Mouse (Mus musculus): ENCODE data around the gene Olfr738. TPM values are rescaled to one million over a fixed set of nuclear protein-coding genes. Genes with fewer than 3 reads are reported as not detected.

Olfr738 gene
- not detected for total RNA-seq (2021)

DNA sequence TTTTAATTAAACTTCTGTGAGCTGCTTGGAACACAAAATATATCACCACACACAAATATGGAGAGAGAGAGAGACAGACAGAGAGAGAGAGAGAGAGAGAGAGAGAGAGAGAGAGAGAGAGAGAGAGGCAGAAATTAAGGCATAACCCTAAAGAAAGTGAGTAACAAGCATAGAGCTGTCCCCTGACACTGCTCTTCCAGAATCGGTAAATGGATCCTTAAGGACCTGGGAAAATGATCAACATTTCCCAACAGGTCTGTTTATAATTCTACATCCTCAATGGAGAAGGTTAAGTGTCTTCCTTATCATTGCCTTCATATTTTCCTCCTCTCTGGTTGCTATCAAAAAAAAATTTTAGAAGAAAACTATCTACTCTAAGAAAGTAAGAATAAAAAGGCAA lies at the start of gene Olfr738:
TSS of gene Olfr738 (plus strand) at position 301 of the 400 bp plus-strand sequence.
- intact Hi-C loops (cut with DNase I), result no loop called here

DNA sequence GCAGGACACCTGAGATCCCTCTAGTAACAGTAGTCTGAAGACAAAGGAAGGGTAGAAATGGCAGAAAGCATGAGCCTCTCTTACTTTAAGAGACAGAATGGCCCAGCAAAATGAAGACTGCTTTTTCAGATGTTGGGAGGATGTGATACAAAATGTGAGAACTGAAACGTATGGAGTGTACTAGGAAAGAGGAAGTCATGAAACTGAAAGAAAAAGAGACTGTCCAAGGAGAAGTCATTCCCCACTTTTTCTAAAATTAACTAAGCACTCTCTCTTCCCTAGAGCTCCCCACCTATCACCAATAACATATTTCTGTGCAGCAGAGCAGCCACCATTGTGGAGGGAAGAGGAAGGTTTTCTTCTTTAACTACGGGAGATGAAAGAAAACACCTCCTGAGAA lies 49.8 kb upstream of the Olfr738 start, which contains the start of gene Tlr11:
TSS of gene Tlr11 (plus strand) at position 322 of the 400 bp plus-strand sequence.
- intact Hi-C loops (cut with DNase I), result no loop called here
- DNase-seq, result no peak

More for the DNA sequence above, at the start of gene Olfr738:
- DNase-seq, result no peak

DNA sequence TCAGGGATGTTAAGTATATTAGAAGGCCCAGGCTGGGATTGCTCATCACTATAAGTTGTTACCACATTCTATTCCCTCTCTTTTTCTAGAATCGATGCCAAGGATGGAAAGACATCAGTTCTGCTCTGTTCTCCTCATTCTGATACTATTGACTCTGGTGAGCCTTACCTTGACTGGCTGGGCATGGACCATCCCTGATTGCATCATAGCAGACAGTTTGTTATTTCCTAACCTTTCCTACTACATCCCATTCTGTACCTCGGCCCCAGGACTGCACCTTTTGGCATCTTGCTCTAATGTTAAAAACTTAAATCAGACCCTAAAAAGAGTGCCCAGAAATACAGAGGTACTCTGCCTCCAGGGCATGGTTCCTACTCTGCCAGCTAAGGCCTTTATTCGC lies 46.9 kb upstream of the Olfr738 start:
- DNase-seq, result no peak
- intact Hi-C loops (cut with DNase I), result no loop called here

DNA sequence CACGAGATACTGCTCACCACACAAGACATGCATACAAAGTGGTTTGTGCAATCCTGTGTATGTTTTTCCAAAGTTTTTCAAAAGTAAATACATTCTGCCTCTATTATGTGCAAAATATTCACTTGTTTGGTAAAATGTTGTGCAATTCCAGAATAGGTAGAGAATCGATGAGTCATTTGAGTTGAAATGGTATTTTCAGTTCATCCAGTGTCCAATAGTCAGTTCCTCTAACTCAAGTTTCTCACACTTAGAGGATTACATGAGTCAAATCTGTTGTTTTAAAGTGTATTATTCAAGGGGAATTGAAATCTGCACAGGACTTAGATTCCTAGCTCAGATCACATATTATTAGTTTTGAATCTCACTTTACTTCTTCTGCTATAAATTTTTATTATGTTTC lies 43.8 kb upstream of the Olfr738 start:
- intact Hi-C loops (cut with DNase I), result no loop called here
- DNase-seq, result no peak

DNA sequence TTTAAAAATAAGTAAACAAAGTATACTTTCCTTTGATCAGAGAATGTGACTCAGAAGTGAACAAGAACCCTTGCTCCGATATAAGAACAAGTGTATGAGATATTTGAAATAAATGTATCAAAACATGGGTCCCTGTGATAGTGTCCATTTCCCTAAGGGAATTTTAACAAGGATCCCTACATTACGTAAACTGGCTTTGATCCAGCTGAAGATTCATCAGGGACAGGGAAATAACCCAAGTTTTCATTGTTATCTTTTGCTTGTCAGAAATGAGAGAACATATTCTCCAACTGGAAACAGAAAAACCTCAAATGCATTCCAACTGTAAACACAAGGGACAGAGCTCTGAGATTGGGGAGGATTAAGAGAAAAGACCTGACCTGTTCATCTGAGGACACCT lies 26.5 kb upstream of the Olfr738 start, which contains the start of gene Olfr736:
TSS of gene Olfr736 (plus strand) at position 301 of the 400 bp plus-strand sequence.
- no peak for DNase-seq
- intact Hi-C loops (cut with DNase I), result no loop called here

DNA sequence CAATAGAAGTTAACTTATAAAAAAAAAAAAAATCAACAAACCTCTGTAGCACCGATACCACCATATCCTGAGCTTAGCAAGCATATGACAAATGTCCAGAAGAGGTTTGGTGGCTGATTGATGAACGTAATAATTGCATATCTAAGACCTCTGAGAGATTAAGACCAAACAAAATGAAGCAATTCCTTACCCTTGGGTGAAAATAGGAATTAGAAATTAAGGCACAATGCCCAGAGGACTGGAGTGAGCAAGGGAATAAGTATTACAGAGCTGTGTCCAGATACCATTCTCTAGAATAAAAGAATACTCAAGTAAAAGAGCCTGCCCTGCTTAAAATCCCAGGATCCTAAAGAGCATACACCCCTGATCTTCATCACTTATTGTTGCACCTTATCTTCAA lies 11.0 kb downstream of the Olfr738 start, which contains the start of gene Olfr739:
TSS of gene Olfr739 (plus strand) at position 301 of the 400 bp plus-strand sequence.
- no peak for DNase-seq
- intact Hi-C loops (cut with DNase I), result no loop called here

DNA sequence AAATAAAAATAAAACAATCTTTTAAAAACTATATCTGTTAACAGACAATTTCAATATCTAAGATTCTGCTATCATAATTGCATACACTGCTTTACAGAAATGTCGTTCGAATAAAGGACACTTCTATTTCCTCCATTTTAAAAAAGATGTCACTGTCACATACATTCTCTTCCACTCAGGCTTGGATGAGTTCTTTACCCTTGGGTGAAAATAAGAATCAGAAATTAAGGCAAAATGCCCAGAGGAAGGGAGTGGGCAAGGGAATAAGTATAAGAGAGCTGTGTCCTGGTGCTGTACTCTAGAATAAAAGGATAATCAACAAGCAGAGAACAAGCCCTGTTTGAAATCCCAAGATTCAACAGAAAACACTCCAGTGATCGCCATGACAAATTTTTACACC lies 37.9 kb downstream of the Olfr738 start, which contains the start of gene Olfr740:
TSS of gene Olfr740 (plus strand) at position 301 of the 400 bp plus-strand sequence.
- no peak for DNase-seq
- intact Hi-C loops (cut with DNase I), result no loop called here

Other genes starting within 250 kb of the Olfr738 start
- gene Olfr730, start 219.4 kb upstream of the Olfr738 start, total RNA-seq (2021), result not detected
- not detected for gene Olfr731, start 165.7 kb upstream of the Olfr738 start, total RNA-seq (2021)
- not detected for gene Olfr732, start 123.4 kb upstream of the Olfr738 start, total RNA-seq (2021)
- gene Olfr733, start 106.0 kb upstream of the Olfr738 start, total RNA-seq (2021), result not detected
- not detected for gene Olfr734, start 80.8 kb upstream of the Olfr738 start, total RNA-seq (2021)
- under 1 TPM in 1 of 2 experiments, not detected in 1; 0.08 TPM for gene Olfr735, start 58.7 kb upstream of the Olfr738 start, total RNA-seq (2021)
- not detected for gene Tlr11, start 49.7 kb upstream of the Olfr738 start, total RNA-seq (2021)
- not detected for gene Olfr736, start 26.4 kb upstream of the Olfr738 start, total RNA-seq (2021)
- not detected for gene Olfr739, start 11.1 kb downstream of the Olfr738 start, total RNA-seq (2021)
- gene Olfr740, start 38.0 kb downstream of the Olfr738 start, total RNA-seq (2021), result not detected
- gene Olfr741, start 65.2 kb downstream of the Olfr738 start, total RNA-seq (2021), result not detected
- gene Olfr742, start 96.0 kb downstream of the Olfr738 start, total RNA-seq (2021), result not detected
- not detected for gene Olfr743, start 114.3 kb downstream of the Olfr738 start, total RNA-seq (2021)
- gene Olfr744, start 207.3 kb downstream of the Olfr738 start, total RNA-seq (2021), result not detected
- not detected for gene Olfr745, start 231.8 kb downstream of the Olfr738 start, total RNA-seq (2021)
- not detected for gene Olfr746, start 239.5 kb downstream of the Olfr738 start, total RNA-seq (2021)